Mouse (Mus musculus): ENCODE results near the gene Sgms2.

The Sgms2 gene

GRCm38 (mm10) chr3:131485388-131485787 is 5.8 kb downstream of the Sgms2 start:
- no peak for DNase-seq (ENCODE audit: low spot score)

- no peak for DNase-seq (ENCODE audit: low spot score)
These were observed 7.6 kb downstream of the Sgms2 start for GRCm38 (mm10) chr3:131483650-131484049.

GRCm38 (mm10) chr3:131481976-131482712 is 9.1 kb downstream of the Sgms2 start:
- no peak for DNase-seq (ENCODE audit: low spot score)

- DNase-seq (ENCODE audit: low spot score) = peak; percentile 55
These were observed 10.6 kb downstream of the Sgms2 start for GRCm38 (mm10) chr3:131480659-131481058.

- DNase-seq (ENCODE audit: low spot score) = no peak
These were observed 11.8 kb downstream of the Sgms2 start for GRCm38 (mm10) chr3:131479415-131479814.

GRCm38 (mm10) chr3:131476002-131476401 is 15.2 kb downstream of the Sgms2 start:
- no peak for DNase-seq (ENCODE audit: low spot score)

GRCm38 (mm10) chr3:131474526-131474925 is 16.7 kb downstream of the Sgms2 start:
- DNase-seq (ENCODE audit: low spot score) = no peak

- DNase-seq (ENCODE audit: low spot score) = no peak
These were observed 17.7 kb downstream of the Sgms2 start for GRCm38 (mm10) chr3:131473496-131473895.

GRCm38 (mm10) chr3:131471836-131472235 is 19.4 kb downstream of the Sgms2 start:
- DNase-seq (ENCODE audit: low spot score) = no peak

- no peak for DNase-seq (ENCODE audit: low spot score)
These were observed 19.8 kb downstream of the Sgms2 start for GRCm38 (mm10) chr3:131471435-131471834.

- no peak for DNase-seq (ENCODE audit: low spot score)
These were observed 20.4 kb downstream of the Sgms2 start for GRCm38 (mm10) chr3:131470837-131471236.

- DNase-seq (ENCODE audit: low spot score) = no peak
These were observed 21.6 kb downstream of the Sgms2 start for GRCm38 (mm10) chr3:131469636-131470035.

- DNase-seq (ENCODE audit: low spot score) = no peak
These were observed 24.8 kb downstream of the Sgms2 start for GRCm38 (mm10) chr3:131466371-131466770.

- no peak for DNase-seq (ENCODE audit: low spot score)
These were observed 25.5 kb downstream of the Sgms2 start for GRCm38 (mm10) chr3:131465536-131466260.

- no peak for DNase-seq (ENCODE audit: low spot score)
These were observed 118.2 kb downstream of the Sgms2 start for GRCm38 (mm10) chr3:131372996-131373395.

GRCm38 (mm10) chr3:131368678-131369077 is 122.5 kb downstream of the Sgms2 start:
- no peak for DNase-seq (ENCODE audit: low spot score)

- DNase-seq (ENCODE audit: low spot score) = no peak
These were observed 123.8 kb downstream of the Sgms2 start for GRCm38 (mm10) chr3:131367452-131367851.

- no peak for DNase-seq (ENCODE audit: low spot score)
These were observed 126.4 kb downstream of the Sgms2 start for GRCm38 (mm10) chr3:131364632-131365446.

- DNase-seq (ENCODE audit: low spot score) = no peak
These were observed 127.0 kb downstream of the Sgms2 start for GRCm38 (mm10) chr3:131364194-131364593.

GRCm38 (mm10) chr3:131363602-131364001 is 127.6 kb downstream of the Sgms2 start:
- no peak for DNase-seq (ENCODE audit: low spot score)

- no peak for DNase-seq (ENCODE audit: low spot score)
These were observed 129.3 kb downstream of the Sgms2 start for GRCm38 (mm10) chr3:131361960-131362359.

- DNase-seq (ENCODE audit: low spot score) = no peak
These were observed 132.2 kb downstream of the Sgms2 start for GRCm38 (mm10) chr3:131359011-131359410.

- DNase-seq (ENCODE audit: low spot score) = no peak
These were observed 133.0 kb downstream of the Sgms2 start for GRCm38 (mm10) chr3:131358205-131358604.

Data from testis, postnatal 10 days (tissue).